Mouse (Mus musculus) intestine, embryonic 16.5 days (tissue): ENCODE results near the gene Amz1. TPM values are rescaled to one million over a fixed set of nuclear protein-coding genes. Genes with fewer than 3 reads are reported as not detected.

Experiments used
- ATAC-seq: fragments of 200-750 bp; cut with Nextera tagmentation; 2 replicates; pipeline ENCODE4 v1.8.0; 2017; ENCODE audit warnings: moderate TSS enrichment, moderate library complexity
- H3K27ac ChIP-seq: fragments of 300-500 bp; sonication (generic); 2 replicates; pipeline ENCODE4 v1.5.1; 2014; ENCODE audit warnings: mild to moderate bottlenecking, low read length
- H3K27me3 ChIP-seq: fragments of 300-500 bp; sonication (generic); replicated peaks from 2 replicates; pipeline ENCODE4 v1.6.1; 2014; ENCODE audit warnings: low read length, control low read depth, mixed read lengths; ENCODE audit not compliant: control insufficient read depth, insufficient read depth
- H3K36me3 ChIP-seq: fragments of 300-500 bp; sonication (generic); 2 replicates; pipeline ENCODE4 v1.6.1; 2014; ENCODE audit warnings: low read length, control low read depth; ENCODE audit not compliant: control insufficient read depth, insufficient read depth
- H3K4me1 ChIP-seq: fragments of 300-500 bp; sonication (generic); 2 replicates; pipeline ENCODE4 v1.6.1; 2014; ENCODE audit warnings: low read length, control low read depth, mixed read lengths; ENCODE audit not compliant: control insufficient read depth, insufficient read depth
- H3K4me2 ChIP-seq: fragments of 300-500 bp; sonication (generic); 2 replicates; pipeline ENCODE4 v1.6.1; 2014; ENCODE audit warnings: low read depth, low read length, control low read depth
- H3K4me3 ChIP-seq: fragments of 300-500 bp; sonication (generic); 2 replicates; pipeline ENCODE4 v1.5.1; 2014; ENCODE audit warnings: mild to moderate bottlenecking, low read length
- H3K9ac ChIP-seq: fragments of 300-500 bp; sonication (generic); 2 replicates; pipeline ENCODE4 v1.6.1; 2014; ENCODE audit warnings: low read depth, low read length
- H3K9me3 ChIP-seq: fragments of 300-500 bp; sonication (generic); 2 replicates; pipeline ENCODE4 v1.6.1; 2016; ENCODE audit warnings: low read length, control low read depth; ENCODE audit not compliant: control insufficient read depth
- WGBS: fragments of 180-500 bp; shearing (Covaris S2); extraction: QIAGEN DNeasy Blood & Tissue Kit; methylation state at CpG from one replicate; pipeline ENCODE4 v1.1.7; 2014; 5-methylcytosine and 5-hydroxymethylcytosine counted together
- polyA plus RNA-seq: library from polyadenylated mRNA; unstranded; fragments of >200 nt; fragmentation: Nextera tagmentation; extraction: Ambion mirVana; gene quantifications from 2 replicates; pipeline ENCODE4 v1.2.1, GENCODE M21; 2015

Amz1 gene
- polyA plus RNA-seq, 1 experiment from 2014 or later = 1.4 TPM

GRCm38 (mm10) chr5:140752041-140752440 lies 28.1 kb downstream of the Amz1 start:
- 94% methylated on average over 15 of the region's 15 CpGs for WGBS

GRCm38 (mm10) chr5:140752639-140753038 lies 28.7 kb downstream of the Amz1 start:
- WGBS = 94% methylated on average over 3 of the region's 3 CpGs
- no peak overlapping the region for H3K9ac ChIP-seq
- no peak for ATAC-seq
- H3K27me3 ChIP-seq = no peaks in the 10 kb centered on the region
- no peak overlapping the region for H3K4me3 ChIP-seq
- no peak overlapping the region for H3K27ac ChIP-seq
- no peak overlapping the region for H3K4me2 ChIP-seq
- peaks cover 9% of the 10 kb centered on the region; the same call in 1 of the 2 replicates for H3K36me3 ChIP-seq
- 0 out of 2 replicates have a peak, but pooled peaks cover 7% of the 10 kb centered on the region for H3K9me3 ChIP-seq
- peaks cover 11% of the 10 kb centered on the region for H3K4me1 ChIP-seq

More at GRCm38 (mm10) chr5:140752041-140752440, 28.1 kb downstream of the Amz1 start:
- H3K27me3 ChIP-seq = no peaks in the 10 kb centered on the region
- H3K4me3 ChIP-seq = no peak overlapping the region
- 0 out of 2 replicates have a peak, but pooled peaks cover 7% of the 10 kb centered on the region for H3K9me3 ChIP-seq
- ATAC-seq = no peak
- H3K36me3 ChIP-seq = peaks cover 9% of the 10 kb centered on the region; the same call in 1 of the 2 replicates
- H3K4me1 ChIP-seq = peaks cover 11% of the 10 kb centered on the region
- no peak overlapping the region for H3K9ac ChIP-seq
- H3K27ac ChIP-seq = no peak overlapping the region
- no peak overlapping the region for H3K4me2 ChIP-seq

- Histone ChIP-seq H3K4me1 (peaks cover 11% of the 10 kb centered on the region), H3K36me3 (peaks cover 9% of the 10 kb centered on the region; the same call in 1 of the 2 replicates), H3K4me3 (no peak overlapping the region), H3K27me3 (no peaks in the 10 kb centered on the region), H3K4me2 (no peak overlapping the region), H3K9me3 (0 out of 2 replicates have a peak, but pooled peaks cover 7% of the 10 kb centered on the region), H3K27ac (no peak overlapping the region), H3K9ac (no peak overlapping the region)
- ATAC-seq = no peak
- WGBS = 67% methylated on average over 5 of the region's 5 CpGs
These were observed 29.3 kb downstream of the Amz1 start for GRCm38 (mm10) chr5:140753223-140753622.

GRCm38 (mm10) chr5:140758864-140759263 lies 34.9 kb downstream of the Amz1 start:
- Histone ChIP-seq H3K27me3 (no peaks in the 10 kb centered on the region), H3K27ac (no peak overlapping the region), H3K4me3 (no peak overlapping the region), H3K9ac (no peak overlapping the region), H3K36me3 (peaks cover 10% of the 10 kb centered on the region; the same call in 1 of the 2 replicates), H3K4me1 (0 out of 2 replicates have a peak, but pooled peaks cover 4% of the 10 kb centered on the region), H3K4me2 (no peak overlapping the region), H3K9me3 (no peaks in the 10 kb centered on the region)
- 86% methylated on average over 8 of the region's 8 CpGs for WGBS
- no peak for ATAC-seq

GRCm38 (mm10) chr5:140762540-140762939 lies 38.6 kb downstream of the Amz1 start:
- ATAC-seq = no peak
- Histone ChIP-seq H3K4me1 (peaks cover 5% of the 10 kb centered on the region), H3K27me3 (no peaks in the 10 kb centered on the region), H3K4me3 (no peak overlapping the region), H3K9ac (no peak overlapping the region), H3K4me2 (no peak overlapping the region), H3K27ac (no peak overlapping the region), H3K9me3 (no peaks in the 10 kb centered on the region), H3K36me3 (peaks cover 7% of the 10 kb centered on the region; the same call in 1 of the 2 replicates)
- 81% methylated on average over 4 of the region's 4 CpGs for WGBS

- no peak overlapping the region for H3K4me2 ChIP-seq
- H3K36me3 ChIP-seq = peaks cover 4% of the 10 kb centered on the region; the same call in 1 of the 2 replicates
- ATAC-seq = no peak
- peaks cover 25% of the 10 kb centered on the region for H3K4me1 ChIP-seq
- H3K9ac ChIP-seq = 0 out of 2 replicates have a peak overlapping the region, but pooled peaks have one; percentile 13
- 67% methylated on average over 6 of the region's 6 CpGs for WGBS
- no peaks in the 10 kb centered on the region for H3K9me3 ChIP-seq
- peak overlapping the region; percentile 30 for H3K27ac ChIP-seq
- no peaks in the 10 kb centered on the region for H3K27me3 ChIP-seq
- no peak overlapping the region for H3K4me3 ChIP-seq
These were observed 41.1 kb downstream of the Amz1 start for GRCm38 (mm10) chr5:140764921-140765613.

- Histone ChIP-seq H3K36me3 (no peaks in the 10 kb centered on the region), H3K4me3 (no peak overlapping the region), H3K4me1 (peaks cover 25% of the 10 kb centered on the region), H3K4me2 (no peak overlapping the region), H3K27me3 (no peaks in the 10 kb centered on the region), H3K27ac (no peak overlapping the region), H3K9me3 (no peaks in the 10 kb centered on the region), H3K9ac (no peak overlapping the region)
- no peak for ATAC-seq
- 84% methylated on average over 4 of the region's 4 CpGs for WGBS
These were observed 42.6 kb downstream of the Amz1 start for GRCm38 (mm10) chr5:140766566-140766965.

GRCm38 (mm10) chr5:140767704-140768141 lies 43.8 kb downstream of the Amz1 start:
- Histone ChIP-seq H3K27me3 (no peaks in the 10 kb centered on the region), H3K36me3 (no peaks in the 10 kb centered on the region), H3K9ac (peak overlapping the region; percentile 61), H3K9me3 (no peaks in the 10 kb centered on the region), H3K4me2 (0 out of 2 replicates have a peak overlapping the region, but pooled peaks have one; percentile 14), H3K4me1 (peaks cover 32% of the 10 kb centered on the region), H3K27ac (peak overlapping the region; percentile 95), H3K4me3 (no peak overlapping the region)
- WGBS = 17% methylated on average over 9 of the region's 9 CpGs
- peak; percentile 71 for ATAC-seq

- H3K36me3 ChIP-seq = no peaks in the 10 kb centered on the region
- WGBS = 58% methylated on average over 5 of the region's 5 CpGs
- no peak overlapping the region for H3K4me2 ChIP-seq
- no peaks in the 10 kb centered on the region for H3K27me3 ChIP-seq
- H3K9ac ChIP-seq = no peak overlapping the region
- peaks cover 32% of the 10 kb centered on the region for H3K4me1 ChIP-seq
- H3K27ac ChIP-seq = peak overlapping the region; percentile 95
- H3K9me3 ChIP-seq = no peaks in the 10 kb centered on the region
- ATAC-seq = no peak
- no peak overlapping the region for H3K4me3 ChIP-seq
These were observed 44.4 kb downstream of the Amz1 start for GRCm38 (mm10) chr5:140768333-140768732.
